ENCODE assay signal across 8 mouse cellular contexts in the genomic region with DNA sequence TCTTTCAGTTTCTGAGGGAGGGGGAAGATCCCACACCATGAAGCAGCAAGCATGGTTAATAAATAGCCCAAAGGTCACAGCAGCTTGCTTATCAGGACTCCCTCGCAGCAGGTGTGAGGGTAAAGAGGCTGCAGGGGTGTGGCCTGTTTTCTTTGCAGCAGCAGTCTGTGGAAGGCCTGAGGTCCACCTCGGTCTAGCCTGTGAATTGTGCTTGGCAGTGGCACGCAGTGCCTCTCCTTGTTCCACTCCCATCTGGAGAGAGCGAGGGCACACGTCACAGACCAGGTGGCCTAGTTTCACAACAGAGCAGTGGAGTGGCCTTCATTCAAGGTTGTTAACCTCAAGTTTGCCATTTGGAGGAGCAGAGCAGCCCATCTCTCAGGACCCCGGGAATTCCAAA. TPM values are rescaled to one million over a fixed set of nuclear protein-coding genes. Genes with fewer than 3 reads are reported as not detected.
DNase-seq lines count a peak whose midpoint lies in the region; ATAC-seq and TF ChIP-seq lines count a peak whose summit lies in the region.

No protein-coding gene starts in this region.

- H3K9me3 ChIP-seq in G1E (replicated peaks): no peaks in the 10 kb centered on the region
- no peaks in the 10 kb centered on the region for H3K9me3 ChIP-seq in intestine, postnatal 0 days (ENCODE audit: control insufficient read depth)

- 0 out of 2 replicates have a peak overlapping the region, but pooled peaks have one; percentile 7 for H3K4me2 ChIP-seq in intestine, postnatal 0 days (replicated peaks; ENCODE audit: low read depth)

- no peak overlapping the region for H3K9ac ChIP-seq in intestine, postnatal 0 days (ENCODE audit: low read depth, low read length)

- TF ChIP-seq CTCF in G1E (IDR thresholded peaks at IDR 0.05; ENCODE audit: low read depth, low read length): no peak
- TF ChIP-seq CTCF in intestine, postnatal 0 days (IDR thresholded peaks at IDR 0.05; ENCODE audit: low read depth): no peak

- 22% methylated on average over 6 of the region's 6 CpGs for WGBS in intestine, postnatal 0 days

- peak overlapping the region; percentile 64; the same call in 1 of the 2 replicates for H3K27ac ChIP-seq in intestine, postnatal 0 days (ENCODE audit: low read depth, low read length)

- peaks cover 8% of the 10 kb centered on the region for H3K4me1 ChIP-seq in G1E (ENCODE audit: insufficient read depth, low read depth, low read length)
- H3K4me1 ChIP-seq in intestine, postnatal 0 days (replicated peaks; ENCODE audit: control insufficient read depth, insufficient read depth, low read length): no peaks in the 10 kb centered on the region; the same call in 1 of the 2 replicates

- H3K4me3 ChIP-seq in G1E (ENCODE audit: low read depth, low read length): peak overlapping the region; percentile 36; the same call in 1 of the 2 replicates
- H3K4me3 ChIP-seq in intestine, postnatal 0 days (ENCODE audit: low read depth, low read length): no peak overlapping the region

- no peaks in the 10 kb centered on the region for H3K36me3 ChIP-seq in G1E (replicated peaks)
- H3K36me3 ChIP-seq in intestine, postnatal 0 days (ENCODE audit: control insufficient read depth, insufficient read depth): no peaks in the 10 kb centered on the region

- no peak for DNase-seq in G1E (ENCODE audit: low spot score)
- peak; percentile 51 for DNase-seq in ZHBTc4 (ENCODE audit: low read depth, low spot score)
- peak; percentile 84 to 91 for DNase-seq in lung, adult 18-20 months
- no peak for DNase-seq in layer of hippocampus, adult 9-11 months
- no peak for DNase-seq in adipocyte (ENCODE audit: low spot score)
- DNase-seq in layer of hippocampus, postnatal 10 days (ENCODE audit: low spot score in 2 of 2): no peak

- ATAC-seq in G1E (ENCODE audit: extremely low read depth, insufficient number of reproducible peaks, low FRiP score, poor library complexity, severe bottlenecking): no peak; the same call in 1 of the 2 replicates
- peak; percentile 99 for ATAC-seq in intestine, postnatal 0 days
- ATAC-seq in megakaryocyte, adult 5-6 weeks (ENCODE audit: poor library complexity, severe bottlenecking): no peak

- peaks cover 27% of the 10 kb centered on the region for H3K27me3 ChIP-seq in G1E (ENCODE audit: insufficient read depth, low read length)
- no peaks in the 10 kb centered on the region for H3K27me3 ChIP-seq in intestine, postnatal 0 days (replicated peaks; ENCODE audit: control insufficient read depth, insufficient read depth, low read length)

RNA-seq across cellular contexts. Expression of gene Adpgk, which starts 19.6 kb away (rescaled TPM):
- total RNA-seq in G1E (2014; fragmentation: Nextera tagmentation): 60.2 and 66.1 TPM in 2 replicates
- total RNA-seq in G1E (2017): 25.0 and 25.1 TPM in 2 replicates
- polyA plus RNA-seq in G1E (2012): 4.8 and 5.7 TPM in 2 replicates
- polyA plus RNA-seq in intestine, postnatal 0 days (2015; fragmentation: Nextera tagmentation; extraction: Ambion mirVana): 8.0 and 8.4 TPM in 2 replicates
- total RNA-seq in megakaryocyte, adult 5-6 weeks (2015): 199 and 247 TPM in 2 replicates
- 176 and 232 TPM in 2 replicates for total RNA-seq in megakaryocyte, adult 5-6 weeks (2017)
- 10 to 100 TPM; 19.6 to 20.8 TPM for total RNA-seq in layer of hippocampus, postnatal 10 days (2021)

Comparison
In these comparisons a context has a peak if more than half of its experiments do, and no peak if none do; other contexts are left out.
1. DNase-seq: peak in ZHBTc4 (single experiment) and lung, adult 18-20 months (2 of 2); none in G1E (single experiment), layer of hippocampus, adult 9-11 months (single experiment), adipocyte (single experiment) and layer of hippocampus, postnatal 10 days (0 of 2).